Mouse (Mus musculus) CD8-positive naive resting alpha-beta T cell, adult 2 months (primary cell): ENCODE measurements around the gene Tgfb2.

Experiments used
- DNase-seq, 2 experiments: peaks; one replicate each; pipeline ENCODE4 v3.0.0; 2022; ENCODE audit warnings: low read depth in 2 of 2, low spot score in 2 of 2

The Tgfb2 gene

DNA sequence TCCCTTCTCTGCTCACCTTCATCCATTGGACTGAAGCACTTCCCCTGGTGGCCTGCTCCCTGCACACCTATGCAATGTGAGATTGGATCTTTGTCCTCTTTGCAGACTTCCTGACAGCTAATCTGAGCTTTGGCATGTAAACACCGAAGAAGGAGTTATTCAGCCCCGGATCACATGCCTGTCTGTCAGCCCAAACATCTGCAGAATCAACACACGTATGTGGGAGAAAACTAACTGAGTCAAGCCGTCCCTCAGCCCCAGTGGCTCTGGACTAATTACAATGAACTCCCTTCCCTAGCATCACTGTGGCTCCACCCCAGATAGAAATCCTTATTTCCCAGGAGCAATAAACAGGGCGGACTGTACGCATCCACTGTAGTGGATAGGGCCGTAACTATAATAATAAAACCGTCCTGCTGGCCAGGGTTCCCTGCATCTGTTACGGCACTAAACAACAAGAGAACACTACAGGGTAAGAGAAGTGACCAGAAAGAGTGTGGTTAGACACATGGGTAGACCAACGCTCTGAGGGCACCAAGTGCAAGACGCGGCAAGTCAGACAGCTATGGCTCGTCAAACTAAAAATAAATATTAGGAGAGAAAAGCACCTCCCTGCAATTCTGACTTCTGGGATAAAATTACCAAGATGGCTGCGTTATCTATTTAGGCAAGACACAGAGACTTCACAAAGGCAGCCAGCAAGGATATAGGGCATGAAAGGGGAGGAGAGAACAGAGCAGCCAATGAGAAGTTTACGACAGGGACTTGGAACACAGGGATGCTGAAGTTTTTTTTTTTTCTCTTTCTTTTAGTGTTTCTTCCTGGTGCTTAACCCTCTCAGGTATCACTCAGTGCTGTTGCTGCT, 3.2 kb downstream of the Tgfb2 start:
- no peak for DNase-seq

DNA sequence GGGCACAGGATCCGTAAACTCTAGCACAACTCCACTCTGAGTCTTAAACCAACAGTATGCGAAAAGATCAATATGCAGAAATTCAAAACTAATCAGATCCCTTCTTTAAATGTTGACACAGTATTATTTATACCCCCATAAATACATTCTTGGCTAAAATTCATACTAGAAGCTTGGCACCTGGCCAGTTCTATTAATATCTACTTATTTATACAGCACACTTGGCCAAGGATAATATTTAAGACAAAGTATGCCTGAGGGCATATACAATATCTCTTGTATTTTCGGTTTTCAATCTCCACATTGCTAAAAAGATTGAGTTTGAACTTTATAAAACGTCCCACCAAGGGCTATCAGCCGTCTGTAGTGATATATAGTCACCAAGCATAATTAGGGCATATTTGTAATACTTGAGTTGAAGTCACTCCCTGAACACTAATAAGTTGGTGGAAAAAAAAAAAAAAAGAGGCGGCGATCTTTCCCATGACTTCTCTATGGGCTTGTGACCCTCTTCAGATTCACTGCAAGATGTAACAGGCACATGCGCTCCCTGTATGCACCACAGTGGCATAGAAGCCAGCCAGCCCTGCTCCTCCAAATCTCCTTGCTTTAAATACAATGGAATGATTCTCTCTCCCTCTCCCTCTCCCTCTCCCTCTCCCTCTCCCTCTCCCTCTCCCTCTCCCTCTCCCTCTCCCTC, 4.4 kb downstream of the Tgfb2 start:
- DNase-seq, result no peak

DNA sequence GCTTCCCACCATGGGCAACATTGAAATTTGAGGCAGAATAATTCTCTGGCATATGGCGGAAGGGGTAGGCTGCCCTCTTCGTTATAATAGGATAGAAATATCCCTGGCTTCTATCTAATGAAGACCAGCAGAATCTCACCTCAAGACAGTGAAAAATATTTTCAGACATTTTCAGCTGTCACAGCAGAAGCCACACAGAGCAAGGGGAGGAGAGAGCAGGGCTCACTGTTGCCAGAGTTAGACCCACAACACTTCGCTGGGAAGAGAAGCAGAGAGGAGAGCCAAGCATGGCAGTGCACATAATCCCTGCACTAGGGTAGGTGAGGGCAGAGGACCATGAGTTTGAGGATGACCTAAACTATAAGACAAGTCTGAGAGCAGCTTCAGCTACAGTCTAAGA, 5.3 kb downstream of the Tgfb2 start:
- DNase-seq, result no peak

DNA sequence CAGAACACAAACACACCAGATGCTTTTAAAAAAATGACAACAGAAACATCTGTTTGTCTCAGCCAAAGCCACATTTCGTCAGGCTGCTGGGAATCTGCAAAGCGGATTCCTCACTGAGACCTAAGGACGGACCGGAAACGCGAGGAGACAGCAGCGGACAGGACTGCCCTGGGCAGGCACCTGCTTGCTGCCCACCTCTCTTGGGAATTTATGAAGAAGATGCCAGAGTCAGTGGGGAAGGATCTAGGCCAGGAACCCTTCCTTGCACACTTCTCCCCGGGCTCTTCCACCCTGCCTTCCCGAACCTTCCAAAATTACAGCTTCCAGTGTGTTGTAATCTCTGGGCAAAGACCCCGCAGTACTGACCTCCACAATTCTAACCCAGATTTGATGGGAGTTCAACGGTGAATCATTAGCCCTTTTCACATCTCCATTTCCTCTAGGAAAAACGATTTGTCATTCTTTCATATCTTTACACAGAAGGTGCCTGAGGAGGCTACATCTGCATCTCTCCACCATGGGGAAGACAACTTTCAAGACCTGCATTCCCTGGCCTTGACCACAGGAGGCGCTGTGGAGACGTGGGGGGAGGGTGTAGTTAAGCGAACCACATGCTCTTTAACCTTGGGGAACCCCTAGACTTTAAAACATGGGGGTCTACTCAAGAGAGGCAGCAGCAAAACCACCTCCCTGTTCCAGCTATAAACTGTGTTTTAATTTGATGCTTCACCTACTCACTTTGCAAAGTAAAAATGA, 7.0 kb downstream of the Tgfb2 start:
- no peak for DNase-seq

DNA sequence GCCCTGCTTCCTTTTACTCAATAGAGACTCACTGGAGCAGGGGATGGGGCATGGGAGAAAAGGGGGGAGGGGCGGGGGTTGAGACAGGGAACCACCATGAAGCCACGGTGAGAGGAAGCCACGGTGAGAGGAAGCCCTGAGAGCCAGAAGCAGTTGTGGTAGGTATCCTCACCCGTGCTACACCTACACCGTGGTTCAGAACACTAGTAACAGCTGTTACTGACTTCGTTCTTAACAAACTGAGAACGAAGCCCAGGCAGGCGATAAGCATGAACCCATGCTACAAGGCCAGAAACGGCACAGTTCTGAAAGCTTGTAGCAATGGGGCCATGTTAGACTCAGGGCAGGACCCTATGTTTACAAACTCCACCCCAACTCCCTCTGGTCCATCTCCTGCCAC, 9.6 kb downstream of the Tgfb2 start:
- no peak for DNase-seq

DNA sequence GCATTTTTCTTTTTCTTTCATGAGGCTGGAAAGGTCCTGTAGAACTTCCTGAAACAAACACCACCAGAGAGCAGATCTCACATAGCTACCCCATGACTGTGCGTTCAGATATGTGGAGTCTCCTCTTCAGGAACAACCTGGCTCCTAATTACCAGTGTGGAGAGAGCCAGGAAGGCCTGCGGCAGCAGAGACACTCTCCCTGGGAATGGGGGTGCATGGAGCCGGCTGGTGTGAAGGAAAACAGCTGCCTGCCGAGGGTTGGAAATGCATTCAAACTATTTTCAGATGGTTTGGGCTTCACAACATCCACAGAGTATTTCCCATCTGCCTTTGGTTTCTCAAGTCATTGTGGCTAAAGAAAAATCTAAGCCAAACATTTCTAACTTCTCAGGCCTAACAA, 10.4 kb downstream of the Tgfb2 start:
- DNase-seq, result no peak

DNA sequence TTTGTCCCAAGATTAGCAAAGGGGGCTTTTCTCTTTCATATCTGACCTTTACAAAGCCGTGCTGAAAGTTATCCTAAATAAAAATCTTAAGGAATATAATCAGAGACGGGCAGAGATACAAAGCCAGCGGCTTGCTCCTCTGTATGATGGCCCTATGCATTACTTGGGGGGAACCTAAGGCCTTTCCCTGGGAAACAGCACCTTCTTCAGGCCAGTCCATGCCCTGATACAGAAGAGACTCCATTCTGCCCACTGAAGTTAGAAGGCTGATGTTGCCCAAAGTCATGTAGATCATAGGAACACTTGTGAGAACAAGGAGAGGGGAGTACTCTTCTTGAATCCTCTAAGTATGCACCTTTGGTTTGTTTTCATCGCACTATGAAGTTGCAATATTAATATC, 13.4 kb downstream of the Tgfb2 start:
- DNase-seq, result no peak

DNA sequence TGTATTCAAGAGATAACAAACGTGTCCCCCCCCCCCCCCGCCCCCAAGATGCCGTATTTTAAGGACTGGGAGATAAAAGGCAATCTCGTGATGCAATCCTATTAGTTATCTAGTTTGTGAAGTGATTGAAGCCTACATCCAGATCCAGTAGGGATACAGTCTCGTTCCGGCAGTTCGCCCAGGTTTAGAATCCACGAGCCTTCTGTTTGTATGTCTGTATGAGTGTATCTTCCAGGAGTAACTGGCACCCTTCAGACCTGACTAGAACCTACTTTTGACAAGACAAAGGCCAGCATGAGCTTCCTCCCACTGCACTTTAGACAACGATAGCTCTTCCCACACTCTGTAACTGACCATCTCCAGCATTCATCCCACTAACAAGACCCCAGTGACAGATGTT, 14.1 kb downstream of the Tgfb2 start:
- no peak for DNase-seq

DNA sequence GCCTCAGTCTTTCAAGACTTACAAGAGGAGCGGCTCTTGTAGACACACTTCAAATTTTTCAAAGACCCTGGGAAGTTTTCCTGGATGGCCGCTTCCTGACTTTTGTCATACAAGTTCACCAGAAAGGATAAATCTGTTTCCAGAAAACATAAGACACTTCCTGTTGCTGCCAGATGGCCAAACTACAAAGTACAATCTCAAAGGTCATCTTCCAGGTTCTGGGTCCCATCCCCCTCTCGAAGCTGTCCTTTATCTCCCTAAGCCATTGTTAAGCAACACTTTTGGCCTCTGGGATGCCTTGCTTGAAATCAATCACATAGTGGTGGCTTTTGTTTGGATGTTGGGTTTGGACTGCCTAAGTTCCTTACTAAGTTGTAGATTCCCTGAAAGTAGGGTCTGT, 21.7 kb downstream of the Tgfb2 start:
- DNase-seq, result no peak

DNA sequence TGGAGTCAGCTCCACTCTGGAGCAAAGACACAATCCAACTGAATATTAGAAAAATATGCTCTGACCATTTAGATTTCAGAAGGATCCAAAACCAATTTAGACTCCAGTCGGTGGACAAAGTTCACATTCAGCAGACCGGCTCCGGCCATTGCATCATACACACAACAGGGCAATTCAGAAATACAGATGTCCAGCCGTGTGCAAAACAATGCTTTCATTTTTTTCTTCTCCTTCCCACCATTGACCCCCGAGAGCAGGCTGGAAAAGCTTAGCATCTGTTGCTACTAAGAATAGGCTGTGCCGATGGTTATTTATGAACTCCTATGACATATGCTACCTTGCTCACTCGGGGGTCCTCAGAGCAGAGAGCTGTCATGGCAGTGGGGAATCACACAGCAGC, 23.2 kb downstream of the Tgfb2 start:
- no peak for DNase-seq

DNA sequence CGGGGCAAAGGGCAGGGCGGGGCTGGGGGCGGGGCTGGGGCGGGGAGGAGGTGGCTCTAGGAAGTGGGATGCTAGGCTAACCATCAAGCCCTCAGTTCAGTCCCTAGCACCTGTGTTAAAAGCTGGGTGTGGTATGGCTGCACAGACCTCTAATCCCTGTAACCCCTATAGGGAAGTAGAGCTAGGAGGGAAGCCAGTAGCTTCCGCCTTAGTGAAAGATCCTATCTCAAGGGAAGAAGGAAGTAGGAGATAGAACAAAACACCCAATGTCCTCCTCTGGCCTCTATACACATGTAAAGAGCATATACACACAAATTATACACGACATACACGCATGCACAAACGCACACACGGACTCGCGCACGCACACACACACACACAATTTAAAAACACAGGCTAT, 28.2 kb downstream of the Tgfb2 start:
- no peak for DNase-seq

DNA sequence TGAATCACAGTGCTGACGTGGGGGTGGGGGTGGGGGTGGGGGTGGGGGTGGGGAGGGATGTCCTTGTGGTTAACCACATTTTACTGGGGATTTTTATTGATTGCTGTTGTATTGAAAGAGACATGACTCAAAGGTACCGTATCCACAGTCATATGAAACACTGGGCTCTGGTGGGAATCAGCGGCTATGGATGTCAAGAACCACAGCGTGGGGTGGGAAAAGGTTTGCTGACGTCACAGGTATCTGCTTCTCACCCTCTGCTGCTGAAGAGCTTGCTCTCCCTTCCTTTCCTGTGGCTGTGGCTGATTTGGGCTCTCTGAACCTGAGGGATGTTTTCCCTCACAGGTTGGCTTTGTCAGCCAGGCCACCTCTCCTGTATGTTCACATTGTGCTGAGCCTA, 29.6 kb downstream of the Tgfb2 start:
- DNase-seq, result no peak

DNA sequence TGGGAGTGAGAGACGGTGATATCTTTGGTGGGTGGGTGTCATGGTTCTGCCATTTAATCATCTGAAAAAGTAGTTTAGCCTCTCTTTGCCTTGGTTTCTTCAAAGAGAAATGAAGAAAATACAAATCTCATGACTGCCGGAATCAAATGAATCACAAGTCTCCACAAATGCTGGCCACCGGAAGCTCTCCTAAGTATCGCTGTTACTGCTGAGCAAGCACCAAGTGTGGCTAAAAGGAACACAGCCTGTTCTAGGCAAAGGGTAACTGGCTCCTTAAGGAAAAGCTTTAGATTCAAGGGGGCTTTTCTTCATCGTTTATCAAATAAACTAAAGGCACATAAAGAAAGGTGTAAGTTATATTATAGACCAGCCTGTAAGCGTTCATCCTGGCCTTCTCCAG, 30.5 kb downstream of the Tgfb2 start:
- DNase-seq, result no peak

DNA sequence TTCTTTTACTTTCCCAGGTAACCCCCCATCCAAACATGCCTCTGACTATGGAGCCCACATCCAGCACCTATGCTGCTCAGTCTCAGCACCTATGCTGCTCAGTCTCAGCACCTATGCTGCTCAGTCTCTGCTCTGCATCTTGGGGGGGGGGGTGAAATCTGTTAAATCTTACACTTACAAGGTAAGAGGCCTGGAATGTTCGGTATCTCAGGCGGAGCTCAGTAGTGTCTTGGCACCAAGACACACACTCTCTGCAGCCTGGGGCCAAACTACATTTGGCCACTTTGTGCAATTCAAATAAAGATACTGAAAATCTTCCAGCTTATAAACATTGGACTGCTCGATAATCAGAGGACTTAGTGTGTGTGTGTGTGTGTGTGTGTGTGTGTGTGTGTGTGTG, 31.2 kb downstream of the Tgfb2 start:
- no peak for DNase-seq

DNA sequence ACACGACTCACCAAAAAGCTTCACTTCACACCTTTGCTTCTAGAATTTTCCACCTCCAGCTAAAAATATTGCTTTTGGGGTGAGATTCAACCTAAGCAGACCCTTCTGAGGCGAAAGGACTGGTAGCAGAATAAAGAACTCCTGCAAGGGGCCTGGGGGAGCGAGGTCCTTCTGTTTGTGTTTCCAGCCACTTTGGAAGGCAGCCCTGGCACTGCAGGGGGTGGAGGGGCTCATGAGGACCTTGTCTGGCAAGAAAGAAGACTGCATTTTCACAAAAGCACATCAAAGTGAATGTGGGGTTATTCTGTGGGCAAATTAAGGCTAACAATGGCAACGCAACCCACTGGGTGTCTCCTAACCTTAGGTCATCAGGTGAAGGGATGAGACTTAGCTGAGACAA, 32.6 kb downstream of the Tgfb2 start:
- no peak for DNase-seq

DNA sequence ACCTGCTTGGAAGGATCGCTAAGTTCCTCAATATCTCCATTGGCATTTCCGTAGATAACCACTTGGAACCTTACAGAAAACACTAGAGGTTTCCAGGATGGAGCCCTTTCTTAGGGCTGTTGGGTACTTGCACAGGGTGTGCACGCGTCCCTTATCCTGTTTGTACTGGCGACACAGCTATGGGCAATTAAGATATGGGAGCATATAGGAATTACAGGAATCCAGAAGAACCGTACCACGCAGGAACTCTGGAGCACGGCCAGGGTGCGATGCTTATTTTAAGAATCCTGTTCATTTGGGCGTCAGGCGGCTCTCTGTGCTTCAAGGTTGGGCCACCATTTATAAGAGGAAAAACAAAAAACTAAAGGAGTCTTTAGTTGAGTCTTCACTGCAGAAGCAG, 42.4 kb downstream of the Tgfb2 start:
- no peak for DNase-seq

DNA sequence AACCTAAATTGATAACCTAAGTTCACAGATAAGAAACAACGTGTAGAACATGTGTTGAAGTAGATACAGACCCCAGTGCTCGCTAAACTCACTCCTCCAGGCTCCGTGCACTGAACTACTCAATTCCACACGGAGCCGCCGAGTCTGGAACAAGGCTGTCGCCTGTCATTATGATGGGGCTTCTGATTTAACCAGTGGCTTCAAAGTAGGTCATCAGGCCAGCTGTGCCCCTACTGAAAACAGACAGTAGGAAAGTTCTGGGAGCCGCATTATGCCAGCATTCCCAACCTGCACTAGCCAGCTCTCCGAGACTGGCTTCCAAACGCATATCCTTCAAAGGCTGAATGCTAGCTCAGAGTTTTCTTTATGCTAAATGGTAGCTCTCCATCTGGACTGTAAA, 42.8 kb downstream of the Tgfb2 start:
- DNase-seq, result no peak

DNA sequence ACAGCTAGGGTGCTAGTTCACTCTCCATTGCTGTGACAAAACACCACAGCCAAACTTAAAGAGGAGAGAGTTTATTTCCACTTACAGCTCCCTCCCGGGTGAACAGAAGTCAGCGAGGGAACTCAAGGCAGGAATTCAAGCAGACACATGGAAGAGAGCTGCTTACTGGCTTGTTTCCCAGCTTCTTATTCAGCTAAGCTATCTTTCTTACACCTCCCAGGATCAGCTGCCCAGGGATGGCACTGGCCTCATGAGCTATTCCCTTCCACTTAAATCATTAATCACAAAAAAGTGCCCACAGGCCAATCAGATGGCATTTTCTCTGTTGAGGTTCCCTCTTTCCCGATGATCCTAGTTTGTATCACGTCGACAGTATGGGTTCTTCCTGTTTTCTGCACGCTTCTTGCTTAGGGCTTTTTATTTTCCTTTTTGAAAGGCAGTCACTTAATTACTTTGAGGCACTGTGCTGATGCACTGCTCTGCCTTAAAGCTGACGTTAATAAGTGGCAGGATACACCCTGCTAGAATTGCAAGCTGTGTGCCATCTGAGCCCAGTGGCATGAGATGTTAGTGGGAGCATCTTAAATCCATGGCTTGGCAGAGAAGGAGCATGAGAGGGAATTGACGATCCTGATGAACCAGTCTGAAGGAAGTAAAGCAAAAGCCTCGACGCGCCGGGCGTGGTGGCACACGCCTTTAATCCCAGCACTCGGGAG, 44.4 kb downstream of the Tgfb2 start:
- no peak for DNase-seq

DNA sequence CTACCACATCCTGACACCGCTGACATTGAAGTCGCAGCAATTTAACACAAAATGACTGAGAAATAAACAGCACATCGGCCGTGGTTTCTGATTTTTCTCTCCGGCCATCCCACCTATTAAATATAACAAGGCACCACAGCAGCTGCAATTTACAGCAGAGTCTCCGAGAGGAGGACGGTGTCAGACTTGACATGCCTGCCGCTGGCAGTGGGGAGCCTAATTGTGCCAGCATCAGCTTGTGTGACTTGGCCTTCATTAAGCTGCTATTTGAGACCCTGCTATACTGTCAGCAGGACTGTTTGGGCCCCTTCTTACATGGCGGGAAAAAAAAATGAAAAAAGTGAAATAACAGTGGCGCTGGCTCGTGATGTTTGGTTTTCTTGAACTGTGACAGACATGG, 47.0 kb downstream of the Tgfb2 start:
- no peak for DNase-seq

DNA sequence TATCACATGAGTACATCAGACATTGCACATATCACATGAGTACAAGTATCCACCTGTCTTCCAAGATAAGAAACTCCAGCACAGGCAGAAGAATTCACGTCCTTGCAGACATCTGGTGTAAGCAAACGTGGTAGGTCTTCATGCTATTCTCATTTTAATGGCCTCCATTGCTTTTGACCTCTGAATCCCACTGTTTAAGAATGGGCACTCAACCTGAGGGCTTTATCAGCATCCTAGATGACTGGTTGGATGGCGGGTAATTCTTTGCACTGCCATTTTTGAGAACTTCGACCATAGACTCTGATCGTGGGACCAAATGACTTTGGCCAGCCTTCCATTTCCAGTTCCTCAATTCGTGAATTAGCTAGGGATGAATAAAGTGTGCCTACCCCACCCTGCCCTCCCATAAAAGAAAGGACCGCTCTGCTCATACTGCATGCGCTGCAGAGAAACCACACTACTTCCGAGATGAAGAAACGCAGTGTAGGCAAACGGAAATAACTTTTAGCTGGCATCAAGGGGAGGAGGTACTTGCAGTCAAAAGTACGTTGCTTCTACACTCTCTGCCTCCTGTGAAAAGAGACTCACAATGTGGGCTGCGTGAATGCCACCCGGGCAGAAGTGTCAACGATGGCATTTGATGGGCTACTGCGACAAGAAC, 48.1 kb downstream of the Tgfb2 start:
- DNase-seq, result no peak

DNA sequence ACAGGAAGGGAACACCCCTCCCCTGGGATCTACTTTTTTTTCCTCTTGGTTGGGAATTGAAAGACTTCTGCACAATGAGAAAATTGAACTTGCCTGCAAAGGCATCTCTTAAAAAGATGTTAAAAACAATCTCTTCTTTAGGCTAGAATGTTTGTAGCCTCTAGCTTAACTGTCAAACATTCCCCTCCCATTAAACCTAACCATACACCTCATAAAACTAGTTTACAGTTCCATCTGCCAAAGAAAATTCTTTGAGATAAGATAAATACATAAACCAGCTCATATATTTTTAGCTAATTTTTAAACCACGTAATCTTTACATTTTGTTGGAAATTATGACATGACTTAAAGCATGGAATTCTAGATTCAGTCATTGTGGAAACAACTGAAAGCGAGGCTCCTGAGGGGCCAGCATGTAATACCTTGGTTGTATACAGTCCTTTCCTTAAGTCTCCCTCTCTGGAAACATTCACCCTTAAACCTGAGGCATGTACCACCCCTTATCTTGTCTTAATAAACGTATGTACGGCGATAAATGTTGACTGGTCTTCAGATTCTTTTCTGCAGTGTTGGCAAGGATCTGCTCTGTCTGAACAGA, 49.0 kb downstream of the Tgfb2 start:
- DNase-seq, result no peak
